Mouse (Mus musculus): ENCODE results near the gene Vdr. TPM values are rescaled to one million over a fixed set of nuclear protein-coding genes. Genes with fewer than 3 reads are reported as not detected.
A peak's percentile ranks its signal among the peaks of the same experiment; 100 is the strongest.

The Vdr gene
- total RNA-seq, 2 experiments from 2014 or later: 0.07 TPM; not detected in 1

DNA sequence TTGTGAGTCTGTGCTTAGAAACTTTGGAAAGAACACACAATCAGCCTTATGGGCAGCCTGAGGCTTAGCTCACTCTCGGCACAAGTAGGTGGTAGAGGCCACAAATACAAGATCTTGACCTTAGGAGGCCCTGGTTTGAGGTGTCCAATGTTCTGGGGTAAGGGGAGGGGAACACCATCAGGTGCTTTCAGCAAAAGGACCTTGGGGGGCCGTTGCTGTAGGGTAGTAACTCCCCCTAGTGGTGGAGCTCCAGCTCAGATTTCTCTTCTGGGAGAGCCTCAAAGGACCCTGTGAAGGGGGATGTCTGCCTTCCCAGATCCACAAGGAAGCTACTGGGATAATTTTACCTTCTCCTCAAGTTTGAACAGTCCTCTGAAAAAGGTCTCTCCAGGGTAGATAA lies 60.0 kb downstream of the Vdr start:
- no peak for DNase-seq (ENCODE audit: extremely low spot score in 1 of 2, low spot score in 1 of 2)

DNA sequence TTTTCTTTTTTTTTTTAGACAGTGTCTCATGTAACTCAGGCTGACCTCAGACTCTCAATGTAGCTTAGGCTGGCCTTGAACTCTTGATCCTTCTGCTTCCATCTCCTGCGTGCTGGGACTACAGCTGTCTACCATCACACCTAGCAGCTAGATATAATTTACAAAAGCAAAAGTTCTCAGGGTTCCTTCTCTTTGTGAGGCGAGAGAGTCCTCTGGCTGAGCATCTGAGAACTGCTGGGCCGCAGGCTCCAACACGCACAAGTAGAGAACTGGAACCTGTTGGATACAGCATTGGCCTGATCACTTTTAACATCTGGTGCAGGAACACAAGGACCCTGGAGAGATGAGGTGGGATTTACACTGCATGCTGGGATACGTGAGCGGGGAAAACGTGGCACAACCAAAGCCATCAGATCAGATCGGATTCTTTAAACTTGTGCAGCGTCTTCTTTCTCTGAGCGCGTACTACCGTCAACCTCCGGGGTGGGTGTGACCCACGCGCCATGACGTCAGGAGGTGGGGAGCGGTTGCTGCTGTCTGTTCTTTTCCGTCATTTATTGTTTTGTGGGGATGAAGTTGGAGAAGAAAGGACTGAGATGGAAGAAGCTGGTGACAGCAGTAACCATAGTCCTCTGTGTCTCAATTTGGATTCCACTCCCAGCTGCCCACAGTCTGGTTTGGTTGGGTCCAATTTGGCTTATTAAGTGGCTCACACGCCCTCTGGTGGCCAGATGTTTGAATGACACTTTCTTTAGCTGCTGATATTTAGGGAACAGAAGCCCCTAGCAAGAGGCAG lies 61.1 kb downstream of the Vdr start:
- DNase-seq (ENCODE audit: extremely low spot score in 1 of 2, low spot score in 1 of 2): peak; percentile 71 to 82

DNA sequence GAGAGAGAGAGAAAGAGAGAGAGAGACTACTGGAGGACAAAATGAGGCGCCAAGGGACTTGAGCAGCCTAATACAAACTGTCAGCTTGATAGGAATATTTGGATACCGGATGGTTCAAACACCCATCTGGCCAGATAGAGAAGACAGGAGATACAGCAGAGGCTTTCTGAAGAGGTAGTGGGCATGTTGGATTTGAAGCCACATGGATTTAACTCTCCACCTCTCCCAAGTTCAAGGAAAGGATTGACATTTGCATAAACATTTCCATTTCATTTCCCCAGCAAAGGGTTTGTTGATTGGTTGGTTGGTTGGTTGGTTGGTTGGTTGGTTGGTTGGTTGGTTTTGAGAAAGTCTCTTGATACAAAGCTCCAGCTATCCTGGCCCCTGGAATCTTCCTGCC lies 62.6 kb downstream of the Vdr start:
- DNase-seq (ENCODE audit: extremely low spot score in 1 of 2, low spot score in 1 of 2): no peak

DNA sequence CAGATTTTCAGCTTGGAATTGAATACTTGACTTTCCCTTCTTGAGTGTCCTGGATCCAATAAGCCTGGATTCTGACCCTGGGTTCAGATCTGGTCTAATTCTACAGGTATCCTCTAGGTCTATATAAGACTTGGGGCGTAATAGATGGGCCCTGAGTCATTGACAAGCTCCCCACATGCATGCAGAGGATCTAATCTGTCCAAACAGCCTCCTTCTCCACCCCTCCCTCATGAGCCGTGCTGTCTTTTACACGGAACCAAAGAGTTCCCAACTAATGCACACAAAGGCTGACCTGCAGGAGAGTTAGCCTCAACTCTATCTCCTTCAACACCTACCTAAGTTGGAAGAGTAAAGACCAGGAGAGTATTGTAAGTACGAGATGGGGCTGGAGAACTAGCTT lies 63.1 kb downstream of the Vdr start:
- DNase-seq (ENCODE audit: extremely low spot score in 1 of 2, low spot score in 1 of 2): no peak

DNA sequence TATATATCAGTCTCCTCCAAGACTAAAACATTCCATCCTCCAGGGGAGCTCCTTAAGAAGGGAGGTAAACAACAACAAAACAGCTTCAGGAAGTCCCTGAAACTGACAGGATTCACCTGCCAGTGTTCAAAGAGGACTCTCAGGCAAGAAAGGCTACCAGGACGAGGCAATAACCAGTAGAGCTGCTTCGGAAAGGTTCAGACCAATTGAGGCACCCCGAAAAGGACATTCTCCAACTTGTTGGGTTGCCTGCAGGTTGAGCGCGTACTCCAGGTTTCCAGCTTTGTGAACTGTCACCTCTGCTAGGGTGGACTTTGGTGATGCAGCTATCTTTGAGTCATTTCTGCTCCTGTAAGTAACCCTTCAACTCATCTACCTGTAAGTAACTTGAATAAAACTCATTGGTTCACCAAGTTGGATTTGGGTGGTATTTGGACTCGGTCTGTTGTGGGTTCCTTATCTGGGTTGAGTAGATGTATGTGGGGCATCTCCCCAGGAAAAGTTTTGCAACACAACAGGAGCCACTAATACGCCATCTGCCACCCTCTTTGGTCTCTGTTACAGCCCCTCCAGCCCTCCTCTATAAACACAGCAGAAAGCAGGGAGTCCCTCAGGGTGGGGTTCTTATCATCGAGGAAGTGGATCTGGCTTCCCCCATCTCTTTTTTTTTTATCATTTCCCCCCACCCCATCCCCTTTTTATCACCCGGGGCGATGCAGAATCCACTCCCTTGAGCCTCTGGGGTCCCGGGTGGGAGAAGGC lies 64.1 kb downstream of the Vdr start:
- DNase-seq (ENCODE audit: extremely low spot score in 1 of 2, low spot score in 1 of 2): no peak

DNA sequence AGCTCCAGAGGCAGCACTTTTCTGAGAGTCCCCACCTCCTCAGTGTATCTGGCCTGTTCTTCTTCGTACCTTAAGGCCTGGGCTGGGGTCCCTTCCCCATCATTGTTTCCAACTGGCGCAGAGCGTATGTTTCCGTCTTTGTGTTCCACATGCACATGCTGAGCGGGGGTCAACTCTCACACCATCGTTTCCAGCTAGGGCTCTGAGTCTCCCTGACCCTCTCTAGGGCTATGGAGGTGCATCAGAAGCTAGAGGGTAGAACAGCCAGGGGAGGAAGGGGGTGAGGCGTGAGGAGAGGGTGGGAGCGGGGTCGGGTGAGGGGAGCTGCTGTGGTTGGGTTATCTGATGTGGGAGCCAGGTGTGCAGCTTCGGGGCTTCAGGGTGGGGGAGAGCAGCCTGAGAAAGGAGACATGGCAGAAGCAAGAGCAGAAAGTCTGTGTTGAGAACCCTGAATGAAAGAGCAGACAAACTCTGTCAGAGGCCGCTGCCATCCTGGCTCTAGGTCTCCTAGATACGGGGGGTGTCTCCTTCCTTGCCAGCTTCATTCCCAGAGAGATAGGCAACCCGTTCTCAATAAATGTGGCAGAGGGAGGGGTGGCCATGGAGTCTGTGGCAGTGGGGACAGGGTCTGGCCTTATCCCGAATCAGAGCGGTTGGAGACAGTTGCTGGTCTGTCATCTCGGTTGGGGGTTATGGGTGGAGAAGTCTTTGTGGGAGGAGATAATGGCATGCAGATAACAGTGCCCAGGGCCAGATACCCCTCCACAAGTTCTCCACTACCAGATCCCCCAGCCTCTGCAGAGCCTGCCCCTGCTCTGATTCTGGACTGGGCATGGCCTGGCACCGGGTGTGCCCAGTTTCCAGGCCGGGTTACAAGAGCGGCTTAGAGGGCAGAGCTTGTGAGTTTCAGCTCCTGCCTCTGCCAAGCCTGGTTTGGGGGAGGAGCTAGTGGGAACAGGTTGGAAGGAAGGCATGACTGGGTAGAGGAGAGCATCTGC lies 66.1 kb downstream of the Vdr start, which contains the start of gene Hdac7:
Hdac7 (minus strand) TSS at position 466 of the 998 bp plus-strand sequence.
- DNase-seq (ENCODE audit: extremely low spot score in 1 of 2, low spot score in 1 of 2): no peak

DNA sequence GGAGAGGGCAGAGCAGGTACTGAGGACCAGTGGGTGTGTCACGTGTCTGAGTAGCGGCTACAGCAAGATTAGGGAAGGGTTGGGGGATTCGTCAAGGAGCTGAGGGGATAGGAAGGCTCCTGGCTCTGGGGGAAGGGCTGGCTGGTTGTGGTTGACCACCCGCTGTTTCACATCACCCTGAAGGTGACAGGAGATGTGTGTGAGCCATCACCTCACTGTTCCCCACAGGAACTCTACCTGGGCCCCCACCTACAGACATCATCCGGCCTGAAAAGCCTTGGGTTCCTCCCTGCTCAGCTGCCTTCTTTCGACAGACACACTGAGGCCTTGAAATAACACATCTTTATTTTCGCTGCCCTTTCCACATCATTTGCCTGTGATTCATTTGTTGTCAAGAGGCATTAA lies 67.2 kb downstream of the Vdr start:
- no peak for DNase-seq (ENCODE audit: extremely low spot score in 1 of 2, low spot score in 1 of 2)

DNA sequence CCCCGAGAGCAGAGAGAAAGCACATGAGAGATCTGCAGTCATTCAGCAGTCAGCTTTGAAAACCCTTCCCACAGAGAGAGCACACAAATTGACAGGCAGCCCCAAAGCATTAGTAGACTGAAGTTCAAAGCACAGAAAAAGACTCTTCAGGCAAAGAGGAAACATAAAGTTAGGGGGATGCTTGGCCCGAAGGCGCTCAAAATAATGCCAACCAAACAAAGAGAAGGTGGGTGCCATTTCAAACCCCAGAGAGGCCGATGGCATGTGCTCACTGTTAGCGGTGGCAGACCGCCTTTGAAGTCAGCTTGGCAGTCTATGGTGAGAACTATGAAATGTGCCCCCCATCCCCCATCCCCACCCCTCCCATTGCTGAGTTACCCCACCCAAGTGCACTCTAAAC lies 68.4 kb downstream of the Vdr start:
- DNase-seq (ENCODE audit: extremely low spot score in 1 of 2, low spot score in 1 of 2): no peak

DNA sequence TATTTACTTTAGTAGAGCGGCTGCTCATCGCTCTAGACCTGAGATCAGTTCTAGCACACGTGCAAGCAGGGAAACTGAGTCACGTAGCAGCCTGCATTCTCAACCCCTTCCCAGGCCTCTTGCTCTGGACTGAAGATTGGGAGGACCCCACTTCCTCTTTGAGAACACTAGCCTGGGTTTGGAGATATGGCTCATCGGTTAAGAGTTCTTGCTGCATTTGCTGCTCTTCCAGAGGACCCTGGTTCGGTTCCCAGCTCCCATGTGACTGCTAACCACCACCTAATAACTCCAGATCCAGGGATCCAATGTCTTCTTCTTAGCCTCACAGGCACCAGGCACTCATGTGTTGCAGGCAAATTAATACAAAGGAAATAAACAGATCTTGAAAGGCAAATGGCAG lies 69.0 kb downstream of the Vdr start:
- DNase-seq (ENCODE audit: extremely low spot score in 1 of 2, low spot score in 1 of 2): no peak

DNA sequence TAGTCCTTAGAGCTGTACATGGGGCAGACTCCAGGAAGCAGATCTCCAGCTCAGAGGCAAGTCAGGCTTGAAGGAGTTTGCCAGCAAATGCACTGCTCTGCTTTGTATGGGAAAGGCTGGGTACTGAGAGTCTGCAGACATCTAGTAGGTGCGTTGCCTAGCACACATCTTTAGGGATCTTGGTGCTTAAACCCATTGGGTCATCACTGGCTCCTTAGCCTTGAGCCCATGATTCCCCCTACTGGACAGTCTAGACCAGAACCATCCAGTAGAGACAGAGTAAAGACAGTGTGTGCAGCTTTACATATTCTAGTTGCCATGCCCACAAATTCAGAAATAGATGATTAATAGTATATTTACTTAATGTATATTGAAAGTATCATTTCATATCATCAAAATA lies 69.6 kb downstream of the Vdr start:
- DNase-seq (ENCODE audit: extremely low spot score in 1 of 2, low spot score in 1 of 2): no peak

DNA sequence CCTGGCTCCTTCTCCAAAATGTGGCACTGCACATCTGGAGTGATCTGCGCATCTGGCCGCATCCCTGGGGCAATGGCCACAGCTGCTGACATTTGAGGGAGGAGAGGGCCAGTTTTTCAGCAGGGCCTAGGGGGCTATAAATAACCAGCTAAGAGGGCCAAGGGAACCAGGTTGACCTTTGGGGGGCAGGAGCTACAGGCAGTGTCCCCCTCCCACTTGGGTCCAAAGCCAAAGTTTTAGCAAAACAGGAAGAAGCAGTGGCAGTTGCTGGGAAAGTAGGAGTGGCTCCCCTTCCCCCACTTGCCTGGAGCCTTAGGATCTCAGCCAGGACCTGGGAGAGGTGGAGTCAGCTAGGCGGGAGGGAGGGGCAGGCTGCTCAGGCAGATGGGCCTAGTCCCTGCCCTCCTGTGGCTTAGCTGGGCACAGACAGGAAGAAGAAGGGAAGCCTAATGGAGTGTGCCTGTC lies 70.4 kb downstream of the Vdr start:
- no peak for DNase-seq (ENCODE audit: extremely low spot score in 1 of 2, low spot score in 1 of 2)

DNA sequence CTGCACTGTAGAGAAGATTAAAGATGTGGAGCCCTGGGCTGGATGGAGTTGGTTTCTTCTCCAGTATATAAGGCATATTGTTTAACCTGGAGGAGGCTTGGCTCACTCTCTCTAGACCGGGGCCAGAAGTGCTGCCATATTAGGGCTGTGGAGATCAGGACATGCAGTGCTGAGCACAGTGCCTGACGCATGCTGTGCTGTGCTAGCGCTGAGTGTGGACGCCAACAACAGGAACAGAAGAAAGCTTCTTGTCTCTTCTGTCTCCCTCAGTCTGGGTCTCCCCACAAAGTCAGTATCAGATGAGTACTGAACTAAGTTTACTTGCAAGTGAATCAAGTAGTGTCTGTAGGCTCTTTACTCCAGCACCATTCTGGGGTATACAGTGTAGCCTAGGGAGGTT lies 71.0 kb downstream of the Vdr start:
- DNase-seq (ENCODE audit: extremely low spot score in 1 of 2, low spot score in 1 of 2): no peak

DNA sequence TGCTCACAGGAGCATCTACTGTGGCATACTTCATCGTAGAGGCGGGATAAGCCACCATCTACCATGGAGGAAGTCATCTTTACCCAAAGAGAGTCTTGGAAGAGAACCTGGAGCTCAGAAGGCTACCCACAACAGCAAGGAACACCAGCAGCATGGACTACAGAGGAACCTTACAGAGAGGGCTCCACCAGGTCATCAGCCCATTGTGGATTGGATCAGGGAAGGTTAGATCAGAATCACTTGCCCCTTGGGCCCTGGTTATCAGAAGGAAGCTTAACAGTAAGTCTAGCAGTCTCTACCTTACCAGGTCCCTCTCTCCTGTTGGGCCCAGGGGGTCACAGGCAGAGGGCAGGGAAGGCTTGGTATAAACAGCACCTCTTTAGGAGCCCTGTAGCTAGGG lies 71.4 kb downstream of the Vdr start:
- no peak for DNase-seq (ENCODE audit: extremely low spot score in 1 of 2, low spot score in 1 of 2)

DNA sequence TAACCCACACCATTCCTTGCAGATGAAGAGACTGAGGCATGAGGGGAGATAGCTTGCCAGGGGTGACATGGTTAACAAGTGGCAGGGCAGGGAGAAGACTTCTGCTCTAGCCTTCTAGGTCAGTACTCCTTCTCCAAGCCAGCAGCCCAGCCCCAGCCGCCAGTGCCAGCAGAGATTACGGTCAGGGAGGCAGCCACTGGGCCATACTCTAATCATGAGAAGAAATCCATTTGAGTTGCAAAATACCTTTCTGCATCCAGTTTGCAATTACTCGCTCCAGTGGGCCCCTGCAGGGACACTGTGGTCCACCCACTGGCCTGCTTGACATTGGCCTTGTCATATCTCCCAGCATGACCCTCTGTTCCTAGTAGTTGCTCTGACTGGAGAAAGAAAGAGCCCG lies 72.0 kb downstream of the Vdr start:
- DNase-seq (ENCODE audit: extremely low spot score in 1 of 2, low spot score in 1 of 2): no peak

DNA sequence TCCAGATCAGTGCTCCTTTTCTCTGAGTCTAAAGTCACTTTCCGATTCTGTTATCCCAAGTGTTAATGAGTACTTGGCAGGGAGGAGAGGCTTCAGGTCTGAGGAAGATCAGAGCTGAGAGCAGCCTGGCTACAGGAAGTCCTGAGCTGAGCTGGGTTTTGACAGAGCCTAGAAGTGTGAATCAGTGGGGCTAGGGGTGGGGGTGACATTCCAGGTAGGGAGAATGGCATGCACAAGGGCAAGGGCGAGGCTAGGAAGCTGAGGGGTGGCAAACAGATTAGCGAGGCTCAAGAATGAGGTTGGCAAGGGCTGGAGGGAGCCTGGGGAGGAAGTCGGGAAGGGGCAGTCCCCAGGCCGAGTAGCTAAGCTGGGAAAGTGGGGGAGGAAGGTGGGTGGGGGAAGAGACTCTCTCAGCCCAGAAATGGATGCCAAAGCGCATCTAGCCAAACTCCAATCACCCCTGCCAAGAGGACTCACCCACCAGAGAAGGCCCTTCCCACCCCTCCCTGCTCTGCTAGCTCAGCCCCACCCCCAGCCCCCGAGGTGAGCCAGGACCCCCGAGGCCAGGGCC lies 72.9 kb downstream of the Vdr start:
- no peak for DNase-seq (ENCODE audit: extremely low spot score in 1 of 2, low spot score in 1 of 2)

DNA sequence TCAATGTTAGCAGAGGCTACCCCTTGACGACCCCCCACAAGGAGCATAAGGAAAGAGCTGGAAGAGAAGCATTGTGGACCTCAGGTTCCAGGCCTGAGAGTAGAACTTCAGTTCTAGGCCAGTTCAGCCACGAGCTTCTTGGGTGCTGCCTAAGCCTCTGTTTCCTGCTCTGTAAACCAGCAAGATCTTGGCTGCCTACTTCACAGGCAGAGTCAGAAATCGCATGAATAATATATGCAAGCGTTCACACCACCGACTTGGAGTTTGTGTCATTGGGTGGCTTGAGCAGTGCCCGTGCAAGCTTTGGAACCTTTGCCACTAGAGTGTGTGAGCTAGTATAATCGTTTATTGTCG lies 73.6 kb downstream of the Vdr start:
- no peak for DNase-seq (ENCODE audit: extremely low spot score in 1 of 2, low spot score in 1 of 2)

DNA sequence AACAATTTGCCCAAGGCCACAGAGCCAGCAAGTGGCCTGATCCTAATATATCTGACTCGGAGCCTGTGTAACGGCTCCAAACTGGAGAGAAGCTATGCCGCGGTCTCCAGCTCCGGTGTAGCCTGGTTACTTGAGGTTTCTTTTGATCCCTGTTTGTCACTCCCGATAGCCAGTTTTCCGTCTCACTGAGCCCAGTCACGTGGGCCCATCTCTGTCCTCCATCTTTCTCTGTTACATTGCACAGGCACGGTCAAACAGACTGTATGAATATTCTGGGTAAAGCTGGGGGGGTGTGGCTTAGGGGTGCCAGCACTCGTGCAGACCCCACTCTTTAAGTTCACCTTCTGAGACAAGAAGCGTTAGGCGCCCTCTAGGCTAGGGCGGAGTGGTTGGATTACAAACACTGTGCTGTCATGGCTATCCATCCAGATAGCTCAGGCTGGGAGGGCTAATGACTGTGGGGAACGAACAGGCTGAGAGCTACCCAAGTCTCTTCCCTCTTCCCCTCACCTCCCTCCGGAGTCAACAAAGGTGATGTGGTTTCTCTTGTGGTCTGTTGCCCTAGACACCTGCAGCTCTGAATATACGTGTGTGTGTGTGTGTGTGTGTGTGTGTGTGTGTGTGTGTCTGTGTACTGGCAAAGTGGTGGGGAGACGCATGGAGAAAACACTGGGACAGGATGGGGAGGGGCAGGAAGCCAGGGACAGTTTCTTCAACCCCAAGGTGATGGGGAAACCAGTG lies 74.1 kb downstream of the Vdr start:
- no peak for DNase-seq (ENCODE audit: extremely low spot score in 1 of 2, low spot score in 1 of 2)

DNA sequence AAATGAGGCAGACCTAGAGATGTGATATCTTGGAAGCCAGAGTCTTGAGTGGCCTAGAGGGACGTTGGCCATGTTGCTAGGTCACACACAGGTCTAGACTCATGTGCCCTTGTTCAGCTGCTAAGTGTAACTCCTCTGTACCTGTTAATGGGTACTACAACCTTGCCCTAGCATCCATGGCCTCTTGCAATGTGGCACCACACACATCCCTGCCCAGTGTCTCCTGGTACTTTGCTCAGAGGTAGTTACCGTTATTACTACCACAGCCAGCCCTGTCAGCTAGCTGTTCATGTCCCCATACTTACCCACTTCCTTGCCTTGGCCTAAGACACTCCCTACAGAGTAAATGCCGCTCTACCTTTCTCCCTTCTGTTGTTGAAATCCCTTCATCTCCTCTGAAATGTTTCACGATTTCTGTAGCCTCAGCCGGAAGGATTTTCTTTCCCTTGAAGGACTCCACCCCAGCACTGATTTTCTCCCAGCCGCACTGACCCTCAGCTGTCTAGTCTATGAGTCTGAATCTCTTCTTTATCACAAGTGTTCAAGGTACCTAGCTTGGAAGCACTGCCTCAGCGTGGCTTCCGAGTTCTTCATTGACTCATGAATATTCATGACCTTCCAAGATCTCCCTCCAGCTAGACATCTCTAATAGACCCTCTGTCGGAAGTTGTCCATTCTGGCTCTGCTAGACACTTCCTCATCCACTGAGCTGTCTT lies 77.5 kb downstream of the Vdr start:
- DNase-seq (ENCODE audit: extremely low spot score in 1 of 2, low spot score in 1 of 2): no peak

DNA sequence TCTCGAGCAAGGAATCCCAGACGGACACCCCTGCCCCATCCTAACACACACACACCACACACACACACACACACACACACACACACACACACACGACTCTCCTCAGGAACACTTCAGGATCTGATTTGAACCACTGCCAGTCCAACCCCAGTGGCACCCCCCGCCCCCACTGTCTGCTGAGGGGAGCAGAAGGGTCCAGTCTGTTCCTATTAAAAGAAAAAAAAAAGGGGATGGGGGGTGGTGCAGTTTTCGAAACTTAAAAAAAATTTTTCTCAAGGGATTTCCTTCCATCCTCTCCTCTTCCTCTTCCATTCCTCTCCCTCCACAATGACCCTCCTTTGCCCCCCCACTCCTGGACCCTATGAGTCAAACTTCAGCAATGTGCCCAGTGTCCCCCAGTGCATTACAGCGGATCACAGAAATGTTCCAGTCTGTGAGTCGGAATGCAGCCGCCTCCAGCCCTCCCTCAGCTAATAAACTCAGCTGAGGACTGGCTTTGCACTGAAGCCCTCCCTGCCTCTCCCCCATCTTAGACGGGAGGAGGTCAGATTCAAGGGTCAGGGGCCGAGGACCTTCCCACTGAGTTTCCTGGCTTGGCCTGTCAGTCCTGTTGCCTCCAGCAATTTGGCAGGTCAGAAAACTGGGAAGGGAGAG lies 78.3 kb downstream of the Vdr start:
- no peak for DNase-seq (ENCODE audit: extremely low spot score in 1 of 2, low spot score in 1 of 2)
